Mouse (Mus musculus): ENCODE data around the gene Cdkn2aipnl. TPM values are rescaled to one million over a fixed set of nuclear protein-coding genes. Genes with fewer than 3 reads are reported as not detected.

The Cdkn2aipnl gene
- polyA plus RNA-seq, 1 experiment: 27.8 TPM

- WGBS: 90% methylated on average over 2 of the region's 2 CpGs
- TF ChIP-seq CTCF (IDR thresholded peaks at IDR 0.05; ENCODE audit: control insufficient read depth, insufficient read depth, low read length) (no peak), POLR2A (IDR thresholded peaks at IDR 0.05; ENCODE audit: borderline replicate concordance, control insufficient read depth, low read depth, low read length) (no peak)
- Histone ChIP-seq H3K27ac (ENCODE audit: control insufficient read depth, insufficient read depth, low read depth, low read length, poor library complexity) (no peak overlapping the region), H3K4me1 (ENCODE audit: control insufficient read depth, insufficient read depth, low read length) (no peaks in the 10 kb centered on the region), H3K4me3 (replicated peaks; ENCODE audit: control insufficient read depth, low read depth, low read length) (no peak overlapping the region)
Observed at GRCm38 (mm10) chr11:51969511-51969910, 2.0 kb downstream of the Cdkn2aipnl start.

GRCm38 (mm10) chr11:51971644-51972043 lies 4.2 kb downstream of the Cdkn2aipnl start:
- no peak overlapping the region for H3K27ac ChIP-seq (ENCODE audit: control insufficient read depth, insufficient read depth, low read depth, low read length, poor library complexity)
- H3K4me1 ChIP-seq (ENCODE audit: control insufficient read depth, insufficient read depth, low read length): no peaks in the 10 kb centered on the region
- H3K4me3 ChIP-seq (replicated peaks; ENCODE audit: control insufficient read depth, low read depth, low read length): no peak overlapping the region
- TF ChIP-seq CTCF (IDR thresholded peaks at IDR 0.05; ENCODE audit: control insufficient read depth, insufficient read depth, low read length) (no peak), POLR2A (IDR thresholded peaks at IDR 0.05; ENCODE audit: borderline replicate concordance, control insufficient read depth, low read depth, low read length) (no peak)
- WGBS: 88% methylated on average over 6 of the region's 6 CpGs

DNA sequence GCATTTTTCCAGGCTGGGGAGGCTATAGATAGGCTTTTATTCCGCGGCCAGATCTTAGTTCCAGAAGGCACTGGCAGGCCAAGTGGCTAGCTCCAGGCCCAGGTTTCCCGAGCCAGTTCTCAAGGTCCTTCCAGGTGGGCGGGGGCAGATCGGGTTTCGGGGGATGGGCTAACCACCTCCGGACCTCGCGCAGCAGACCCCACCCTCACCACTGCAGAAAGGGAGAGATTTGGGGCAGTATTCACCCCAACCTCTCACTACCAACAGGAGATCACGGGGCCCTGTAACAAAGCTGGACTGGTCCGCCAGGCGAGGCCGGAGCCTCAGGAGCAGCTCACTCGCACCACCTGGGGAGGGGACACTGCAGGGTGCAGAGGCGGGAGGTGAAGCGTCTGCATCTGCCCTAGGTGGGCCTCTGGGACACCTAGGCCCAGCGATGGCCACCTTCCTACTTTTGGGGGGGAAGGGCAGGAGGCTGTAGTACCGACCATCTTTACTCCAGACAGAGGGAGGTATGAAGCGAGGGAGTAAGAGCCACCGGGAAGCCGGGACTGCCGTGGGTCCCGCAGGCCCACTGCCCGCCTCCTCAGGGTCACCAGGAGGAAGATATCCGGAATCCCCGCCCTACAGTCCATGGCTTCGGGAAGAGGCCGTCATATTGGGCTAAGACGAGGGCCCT lies 32.3 kb downstream of the Cdkn2aipnl start:
- WGBS: under 1% methylated on average over 29 of the region's 29 CpGs
- Histone ChIP-seq H3K4me3 (replicated peaks; ENCODE audit: control insufficient read depth, low read depth, low read length) (peak overlapping the region; percentile 87), H3K27ac (ENCODE audit: control insufficient read depth, insufficient read depth, low read depth, low read length, poor library complexity) (peak overlapping the region; percentile 97), H3K4me1 (ENCODE audit: control insufficient read depth, insufficient read depth, low read length) (no peaks in the 10 kb centered on the region)
- no peak; the same call in 1 of the 2 replicates for TF ChIP-seq POLR2A (IDR thresholded peaks at IDR 0.05; ENCODE audit: borderline replicate concordance, control insufficient read depth, low read depth, low read length)
- no peak for TF ChIP-seq CTCF (IDR thresholded peaks at IDR 0.05; ENCODE audit: control insufficient read depth, insufficient read depth, low read length)

DNA sequence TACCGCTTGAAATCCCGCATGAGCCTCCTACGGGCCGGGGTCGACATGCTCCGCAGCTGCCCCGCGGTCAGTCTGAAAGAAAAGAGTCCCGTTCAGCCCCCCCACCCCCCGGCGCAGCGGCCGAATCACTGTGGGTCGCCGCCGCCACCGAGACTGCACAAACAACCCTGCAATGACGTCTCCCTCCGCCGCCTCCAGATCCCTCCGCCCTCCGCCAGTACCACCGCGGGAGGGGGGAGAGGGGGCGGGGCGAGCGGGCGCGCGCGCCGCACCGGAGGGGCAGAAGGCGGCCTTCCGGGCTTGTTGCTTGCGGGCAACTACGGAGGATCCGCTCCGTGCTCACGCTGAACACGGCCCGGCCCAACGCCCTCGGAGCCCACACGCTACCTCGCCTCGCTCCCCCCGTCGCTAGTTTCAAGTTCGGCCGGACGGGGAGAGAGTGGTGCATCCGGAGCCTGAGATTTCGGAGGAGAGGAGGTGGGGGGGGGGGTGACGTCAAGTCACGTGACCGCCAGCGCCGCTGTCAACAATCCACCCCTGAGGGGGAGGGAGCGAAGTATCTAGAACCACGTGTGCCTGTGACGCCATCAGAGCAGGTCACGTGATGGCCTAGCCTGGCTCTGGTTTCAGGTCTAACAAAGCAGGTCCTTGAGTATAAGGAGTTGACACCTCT lies 33.0 kb downstream of the Cdkn2aipnl start, which contains the start of gene Ube2b:
TSS of gene Ube2b (minus strand) at position 473 of the 673 bp plus-strand sequence.
- no peak for TF ChIP-seq CTCF (IDR thresholded peaks at IDR 0.05; ENCODE audit: control insufficient read depth, insufficient read depth, low read length)
- TF ChIP-seq POLR2A (IDR thresholded peaks at IDR 0.05; ENCODE audit: borderline replicate concordance, control insufficient read depth, low read depth, low read length): peak; percentile 69
- under 1% methylated on average over 62 of the region's 63 CpGs for WGBS
- Histone ChIP-seq H3K4me1 (ENCODE audit: control insufficient read depth, insufficient read depth, low read length) (no peaks in the 10 kb centered on the region), H3K27ac (ENCODE audit: control insufficient read depth, insufficient read depth, low read depth, low read length, poor library complexity) (peak within 1 kb of the TSS; percentile 97), H3K4me3 (replicated peaks; ENCODE audit: control insufficient read depth, low read depth, low read length) (peak within 1 kb of the TSS; percentile 87)

GRCm38 (mm10) chr11:52001341-52001740 lies 33.9 kb downstream of the Cdkn2aipnl start:
- no peak overlapping the region for H3K27ac ChIP-seq (ENCODE audit: control insufficient read depth, insufficient read depth, low read depth, low read length, poor library complexity)
- TF ChIP-seq CTCF (IDR thresholded peaks at IDR 0.05; ENCODE audit: control insufficient read depth, insufficient read depth, low read length) (no peak), POLR2A (IDR thresholded peaks at IDR 0.05; ENCODE audit: borderline replicate concordance, control insufficient read depth, low read depth, low read length) (no peak)
- no peaks in the 10 kb centered on the region for H3K4me1 ChIP-seq (ENCODE audit: control insufficient read depth, insufficient read depth, low read length)
- no peak overlapping the region for H3K4me3 ChIP-seq (replicated peaks; ENCODE audit: control insufficient read depth, low read depth, low read length)
- WGBS: 65% methylated on average over 10 of the region's 10 CpGs

- 92% methylated on average over 8 of the region's 8 CpGs for WGBS
- TF ChIP-seq POLR2A (IDR thresholded peaks at IDR 0.05; ENCODE audit: borderline replicate concordance, control insufficient read depth, low read depth, low read length) (no peak), CTCF (IDR thresholded peaks at IDR 0.05; ENCODE audit: control insufficient read depth, insufficient read depth, low read length) (no peak)
- H3K4me3 ChIP-seq (replicated peaks; ENCODE audit: control insufficient read depth, low read depth, low read length): no peak overlapping the region
- H3K27ac ChIP-seq (ENCODE audit: control insufficient read depth, insufficient read depth, low read depth, low read length, poor library complexity): no peak overlapping the region
- H3K4me1 ChIP-seq (ENCODE audit: control insufficient read depth, insufficient read depth, low read length): no peaks in the 10 kb centered on the region
Observed at GRCm38 (mm10) chr11:52001861-52002260, 34.4 kb downstream of the Cdkn2aipnl start.

GRCm38 (mm10) chr11:52002842-52003504 lies 35.5 kb downstream of the Cdkn2aipnl start:
- 69% methylated on average over 13 of the region's 13 CpGs for WGBS
- TF ChIP-seq CTCF (IDR thresholded peaks at IDR 0.05; ENCODE audit: control insufficient read depth, insufficient read depth, low read length) (no peak), POLR2A (IDR thresholded peaks at IDR 0.05; ENCODE audit: borderline replicate concordance, control insufficient read depth, low read depth, low read length) (no peak)
- Histone ChIP-seq H3K4me1 (ENCODE audit: control insufficient read depth, insufficient read depth, low read length) (no peaks in the 10 kb centered on the region), H3K4me3 (replicated peaks; ENCODE audit: control insufficient read depth, low read depth, low read length) (no peak overlapping the region), H3K27ac (ENCODE audit: control insufficient read depth, insufficient read depth, low read depth, low read length, poor library complexity) (no peak overlapping the region)

- Histone ChIP-seq H3K4me1 (ENCODE audit: control insufficient read depth, insufficient read depth, low read length) (no peaks in the 10 kb centered on the region), H3K27ac (ENCODE audit: control insufficient read depth, insufficient read depth, low read depth, low read length, poor library complexity) (peak overlapping the region; percentile 54; the same call in 1 of the 2 replicates), H3K4me3 (replicated peaks; ENCODE audit: control insufficient read depth, low read depth, low read length) (peak overlapping the region; percentile 39)
- TF ChIP-seq CTCF (IDR thresholded peaks at IDR 0.05; ENCODE audit: control insufficient read depth, insufficient read depth, low read length): no peak
- TF ChIP-seq POLR2A (IDR thresholded peaks at IDR 0.05; ENCODE audit: borderline replicate concordance, control insufficient read depth, low read depth, low read length): no peak
- 14% methylated on average over 4 of the region's 4 CpGs for WGBS
Observed at GRCm38 (mm10) chr11:52003505-52003771, 36.0 kb downstream of the Cdkn2aipnl start.

All from bone marrow, adult 2 months (tissue).